Mouse (Mus musculus): ENCODE results near the gene Micall2. TPM values are rescaled to one million over a fixed set of nuclear protein-coding genes. Genes with fewer than 3 reads are reported as not detected.

Gene Micall2
- polyA plus RNA-seq, 1 experiment, result 0.75 TPM

DNA sequence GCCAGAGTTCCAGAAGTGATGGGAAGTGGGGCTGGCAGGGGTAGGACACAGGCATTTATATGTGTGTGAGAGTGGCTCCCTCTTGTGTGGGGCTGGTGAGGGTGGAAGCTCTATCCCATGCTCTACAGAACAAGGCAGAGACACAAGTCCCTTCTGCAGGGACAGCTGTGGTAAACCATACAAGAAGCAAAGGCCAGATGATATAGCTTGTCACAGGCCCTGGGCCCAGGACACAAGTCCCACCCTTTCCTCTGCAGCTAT, 60.5 kb downstream of the Micall2 start:
- no peaks in the 10 kb centered on the region for H3K4me1 ChIP-seq (ENCODE audit: control insufficient read depth, insufficient read depth, insufficient read length, low read length)

DNA sequence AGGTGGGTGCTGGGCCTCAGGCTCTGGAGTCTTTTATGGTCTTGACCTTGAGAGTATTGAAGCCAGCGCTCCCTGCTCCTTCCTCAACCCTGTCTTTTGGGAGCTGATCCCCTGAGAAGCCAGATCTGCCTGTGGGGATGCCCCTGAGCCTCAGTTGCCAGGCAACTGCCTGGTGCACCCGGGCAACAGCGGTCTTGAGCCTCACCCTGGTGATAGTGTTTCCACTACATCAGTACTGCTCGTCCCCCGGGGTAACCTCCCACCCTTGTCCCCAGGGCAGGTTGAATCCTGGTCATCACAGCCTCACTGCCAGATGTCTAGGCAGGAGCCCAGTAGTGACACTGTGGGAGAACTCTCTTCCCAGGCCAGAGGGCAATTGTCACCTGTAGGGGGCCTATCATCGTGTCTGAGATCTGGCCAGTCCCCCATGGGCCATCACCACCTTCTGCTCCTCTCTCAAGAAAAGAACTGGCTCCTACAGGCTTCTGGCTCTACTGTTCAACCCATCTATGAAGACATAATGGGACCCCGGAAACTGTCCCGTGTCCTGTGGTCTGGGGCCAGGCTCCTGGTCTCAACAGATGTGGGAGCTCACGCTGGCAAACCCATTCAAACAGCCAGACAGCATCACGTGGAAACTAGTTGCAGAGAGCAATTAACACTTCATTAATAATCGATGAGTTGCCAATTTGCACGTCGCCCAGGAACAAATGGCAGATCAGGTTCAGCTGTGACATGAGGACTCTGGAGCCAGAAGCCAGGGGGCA, 61.0 kb downstream of the Micall2 start:
- Histone ChIP-seq H3K4me1 (ENCODE audit: control insufficient read depth, insufficient read depth, insufficient read length, low read length) (no peaks in the 10 kb centered on the region), H3K4me3 (ENCODE audit: insufficient read depth, low read depth, low read length) (no peak overlapping the region), H3K27ac (replicated peaks; ENCODE audit: low read depth, low read length) (no peak overlapping the region)

More for the DNA sequence above, 60.5 kb downstream of the Micall2 start:
- no peak overlapping the region for H3K27ac ChIP-seq (replicated peaks; ENCODE audit: low read depth, low read length)
- no peak overlapping the region for H3K4me3 ChIP-seq (ENCODE audit: insufficient read depth, low read depth, low read length)

DNA sequence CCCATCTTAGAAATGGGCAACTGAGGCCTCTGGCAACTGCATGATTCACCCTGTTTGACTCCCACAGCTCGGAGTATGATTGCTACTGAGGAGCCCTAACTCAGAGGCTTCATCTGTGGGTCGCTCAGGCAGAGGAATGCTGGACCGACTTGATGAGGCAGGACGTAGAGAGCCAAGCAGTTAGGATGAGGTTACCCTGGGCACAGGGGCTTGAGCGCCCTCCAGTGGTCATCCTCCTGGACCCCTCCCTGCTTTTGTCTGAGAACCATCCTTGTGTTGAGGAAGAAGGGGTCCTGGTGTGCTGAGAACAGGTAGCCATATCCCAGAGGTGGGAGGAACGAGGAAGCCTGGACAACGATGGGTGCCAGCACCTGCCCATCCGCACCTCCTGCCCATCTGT, 66.8 kb downstream of the Micall2 start:
- no peaks in the 10 kb centered on the region for H3K4me1 ChIP-seq (ENCODE audit: control insufficient read depth, insufficient read depth, insufficient read length, low read length)
- no peak overlapping the region for H3K4me3 ChIP-seq (ENCODE audit: insufficient read depth, low read depth, low read length)
- no peak overlapping the region for H3K27ac ChIP-seq (replicated peaks; ENCODE audit: low read depth, low read length)

- Histone ChIP-seq H3K4me3 (ENCODE audit: insufficient read depth, low read depth, low read length) (no peak overlapping the region), H3K4me1 (ENCODE audit: control insufficient read depth, insufficient read depth, insufficient read length, low read length) (no peaks in the 10 kb centered on the region), H3K27ac (replicated peaks; ENCODE audit: low read depth, low read length) (no peak overlapping the region)
Observed at GRCm38 (mm10) chr5:139668494-139668893, 67.6 kb downstream of the Micall2 start.

DNA sequence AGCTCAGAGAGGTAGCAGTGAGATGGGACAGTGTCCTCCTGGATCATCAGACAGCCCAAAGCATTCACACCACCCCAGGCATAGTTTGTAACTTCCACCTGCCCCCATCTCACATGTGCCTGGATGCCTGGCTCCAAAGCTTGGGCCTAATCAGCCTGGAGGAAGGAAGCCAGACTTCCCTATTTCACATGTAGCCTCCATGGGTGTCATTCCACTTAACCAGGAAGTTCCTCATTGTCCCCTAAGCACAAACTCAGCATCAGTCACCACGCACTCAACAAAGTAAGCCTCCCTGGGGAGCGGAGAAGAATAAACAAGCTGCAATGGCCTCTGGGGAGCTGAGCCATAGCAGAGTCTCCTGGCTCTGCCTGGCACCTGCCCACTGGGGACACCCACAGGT, 69.6 kb downstream of the Micall2 start:
- Histone ChIP-seq H3K27ac (replicated peaks; ENCODE audit: low read depth, low read length) (no peak overlapping the region), H3K4me3 (ENCODE audit: insufficient read depth, low read depth, low read length) (no peak overlapping the region), H3K4me1 (ENCODE audit: control insufficient read depth, insufficient read depth, insufficient read length, low read length) (no peaks in the 10 kb centered on the region)

DNA sequence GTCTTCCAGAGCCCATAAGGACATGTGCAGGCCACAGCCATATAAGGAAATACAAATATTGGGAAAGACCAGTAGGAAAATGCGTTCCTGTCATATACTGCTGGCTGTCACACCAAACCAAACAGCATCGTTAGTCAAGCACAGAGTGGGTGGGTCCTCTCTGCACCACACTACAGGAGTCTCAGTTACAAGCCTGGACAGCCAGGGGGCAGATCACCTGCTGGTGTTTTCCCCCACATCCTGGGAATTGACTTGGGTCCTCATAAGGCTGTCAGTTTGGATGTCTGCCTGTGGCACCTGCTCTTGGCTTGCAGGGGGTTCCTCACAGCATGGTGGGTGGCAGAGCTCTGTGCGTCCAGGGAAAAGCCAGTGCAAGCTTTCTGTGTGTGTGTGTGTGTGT, 70.8 kb downstream of the Micall2 start:
- Histone ChIP-seq H3K4me3 (ENCODE audit: insufficient read depth, low read depth, low read length) (no peak overlapping the region), H3K4me1 (ENCODE audit: control insufficient read depth, insufficient read depth, insufficient read length, low read length) (no peaks in the 10 kb centered on the region), H3K27ac (replicated peaks; ENCODE audit: low read depth, low read length) (no peak overlapping the region)

DNA sequence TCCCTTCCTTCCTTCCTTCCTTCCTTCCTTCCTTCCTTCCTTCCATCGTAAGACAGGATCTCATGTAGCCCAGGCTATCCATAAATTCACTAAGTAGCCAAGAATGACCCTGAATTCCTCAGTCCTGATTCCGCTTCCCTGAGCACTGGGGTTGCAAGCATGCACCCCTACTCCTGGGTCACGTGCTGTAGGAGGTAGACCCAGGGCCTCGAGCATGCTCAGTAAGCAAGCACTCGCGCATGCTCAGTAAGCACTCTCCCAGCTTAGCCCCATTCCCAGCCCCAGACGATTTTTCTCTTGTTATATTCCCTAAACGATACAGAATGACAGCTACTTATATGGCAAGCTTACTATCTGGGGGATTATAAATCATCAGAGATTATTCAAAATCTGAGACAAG, 74.4 kb downstream of the Micall2 start:
- H3K27ac ChIP-seq (replicated peaks; ENCODE audit: low read depth, low read length), result no peak overlapping the region
- H3K4me3 ChIP-seq (ENCODE audit: insufficient read depth, low read depth, low read length), result no peak overlapping the region
- H3K4me1 ChIP-seq (ENCODE audit: control insufficient read depth, insufficient read depth, insufficient read length, low read length), result no peaks in the 10 kb centered on the region

- Histone ChIP-seq H3K27ac (replicated peaks; ENCODE audit: low read depth, low read length) (no peak overlapping the region), H3K4me3 (ENCODE audit: insufficient read depth, low read depth, low read length) (no peak overlapping the region), H3K4me1 (ENCODE audit: control insufficient read depth, insufficient read depth, insufficient read length, low read length) (no peaks in the 10 kb centered on the region)
Observed at GRCm38 (mm10) chr5:139659307-139659706, 76.8 kb downstream of the Micall2 start.

GRCm38 (mm10) chr5:139658865-139659264, 77.3 kb downstream of the Micall2 start:
- no peaks in the 10 kb centered on the region for H3K4me1 ChIP-seq (ENCODE audit: control insufficient read depth, insufficient read depth, insufficient read length, low read length)
- no peak overlapping the region for H3K4me3 ChIP-seq (ENCODE audit: insufficient read depth, low read depth, low read length)
- H3K27ac ChIP-seq (replicated peaks; ENCODE audit: low read depth, low read length), result no peak overlapping the region

GRCm38 (mm10) chr5:139657959-139658602, 78.1 kb downstream of the Micall2 start:
- Histone ChIP-seq H3K4me3 (ENCODE audit: insufficient read depth, low read depth, low read length) (no peak overlapping the region), H3K4me1 (ENCODE audit: control insufficient read depth, insufficient read depth, insufficient read length, low read length) (no peaks in the 10 kb centered on the region), H3K27ac (replicated peaks; ENCODE audit: low read depth, low read length) (no peak overlapping the region)

Other genes starting within 250 kb of the Micall2 start
- gene Uncx, start 192.8 kb downstream of the Micall2 start, polyA plus RNA-seq (2012; ENCODE audit: insufficient read depth, insufficient read length, missing spikeins), result not detected in 2 replicates
- 15.5 and 15.9 TPM in 2 replicates for gene Ints1, start 39.3 kb upstream of the Micall2 start, polyA plus RNA-seq (2012; ENCODE audit: insufficient read depth, insufficient read length, missing spikeins)
- 7.7 and 8.7 TPM in 2 replicates for gene Mafk, start 55.2 kb upstream of the Micall2 start, polyA plus RNA-seq (2012; ENCODE audit: insufficient read depth, insufficient read length, missing spikeins)
- gene Tmem184a, start 83.6 kb upstream of the Micall2 start, polyA plus RNA-seq (2012; ENCODE audit: insufficient read depth, insufficient read length, missing spikeins), result 2.1 TPM in 1 of 2 replicates, not detected in the other
- not detected in 2 replicates for gene Gm26938, start 90.1 kb upstream of the Micall2 start, polyA plus RNA-seq (2012; ENCODE audit: insufficient read depth, insufficient read length, missing spikeins)
- 17.8 and 20.9 TPM in 2 replicates for gene Psmg3, start 90.5 kb upstream of the Micall2 start, polyA plus RNA-seq (2012; ENCODE audit: insufficient read depth, insufficient read length, missing spikeins)
- gene Elfn1, start 171.6 kb upstream of the Micall2 start, polyA plus RNA-seq (2012; ENCODE audit: insufficient read depth, insufficient read length, missing spikeins), result 0.29 TPM in 1 of 2 replicates, not detected in the other